Mouse (Mus musculus): Measurements from ENCODE around the gene S100pbp. TPM values are rescaled to one million over a fixed set of nuclear protein-coding genes. Genes with fewer than 3 reads are reported as not detected.
A peak's percentile ranks its signal among the peaks of the same experiment; 100 is the strongest.

S100pbp gene
- total RNA-seq, 2 experiments from 2014 or later = 22.5 to 24.2 TPM

GRCm38 (mm10) chr4:129147552-129148103 is 41.9 kb downstream of the S100pbp start:
- DNase-seq = no peak

GRCm38 (mm10) chr4:129146392-129146791 is 43.1 kb downstream of the S100pbp start:
- DNase-seq = no peak

- DNase-seq = no peak
Measured at GRCm38 (mm10) chr4:129145943-129146342, 43.6 kb downstream of the S100pbp start.

- DNase-seq = no peak
Measured at GRCm38 (mm10) chr4:129145411-129145810, 44.1 kb downstream of the S100pbp start.

- no peak for DNase-seq
Measured at GRCm38 (mm10) chr4:129144401-129145367, 44.8 kb downstream of the S100pbp start.

- no peak for DNase-seq
Measured at GRCm38 (mm10) chr4:129143509-129143908, 46.0 kb downstream of the S100pbp start.

GRCm38 (mm10) chr4:129142439-129143045 is 47.0 kb downstream of the S100pbp start:
- DNase-seq = no peak

GRCm38 (mm10) chr4:129141560-129142438 is 47.7 kb downstream of the S100pbp start:
- DNase-seq = peak; percentile 65

GRCm38 (mm10) chr4:129140808-129141207 is 48.7 kb downstream of the S100pbp start:
- DNase-seq = no peak

- DNase-seq = no peak
Measured at GRCm38 (mm10) chr4:129139642-129140041, 49.9 kb downstream of the S100pbp start.

- no peak for DNase-seq
Measured at GRCm38 (mm10) chr4:129137392-129138321, 51.9 kb downstream of the S100pbp start.

GRCm38 (mm10) chr4:129136579-129137391 is 52.7 kb downstream of the S100pbp start, which contains the start of gene Fndc5:
Fndc5 (plus strand) TSS chr4:129136999.
- DNase-seq = peak; percentile 28

- DNase-seq = no peak
Measured at GRCm38 (mm10) chr4:129136189-129136578, 53.3 kb downstream of the S100pbp start.

- no peak for DNase-seq
Measured at GRCm38 (mm10) chr4:129135637-129136036, 53.9 kb downstream of the S100pbp start.

- peak; percentile 89 for DNase-seq
Measured at GRCm38 (mm10) chr4:129134799-129135585, 54.5 kb downstream of the S100pbp start.

- no peak for DNase-seq
Measured at GRCm38 (mm10) chr4:129130755-129131303, 58.7 kb downstream of the S100pbp start.

- peak; percentile 61 for DNase-seq
Measured at GRCm38 (mm10) chr4:129130149-129130548, 59.4 kb downstream of the S100pbp start.

- no peak for DNase-seq
Measured at GRCm38 (mm10) chr4:129129387-129129786, 60.1 kb downstream of the S100pbp start.

Measured in heart, postnatal 4 days (tissue).